Mouse (Mus musculus): ENCODE measurements around the gene Mxi1.

GRCm38 (mm10) chr19:53383336-53383735, 73.0 kb downstream of the Mxi1 start:
- no peak for TF ChIP-seq CTCF (IDR thresholded peaks at IDR 0.05; ENCODE audit: extremely low read depth, insufficient read depth, insufficient read length, insufficient replicate concordance)
- TF ChIP-seq POLR2A (IDR thresholded peaks at IDR 0.05; ENCODE audit: low read depth, low read length) = no peak

All from spleen, adult 2 months (tissue).